Mouse (Mus musculus) embryonic facial prominence, embryonic 15.5 days (tissue): ENCODE data around the gene Cox19. TPM values are rescaled to one million over a fixed set of nuclear protein-coding genes. Genes with fewer than 3 reads are reported as not detected.

Experiments used
- ATAC-seq: fragments of 200-750 bp; cut with Nextera tagmentation; 2 replicates; pipeline ENCODE4 v1.8.0; 2017; ENCODE audit warnings: low read depth, moderate TSS enrichment; ENCODE audit not compliant: insufficient number of reproducible peaks, low FRiP score, low TSS enrichment
- H3K27ac ChIP-seq: fragments of 300-500 bp; sonication (generic); replicated peaks from 2 replicates; pipeline ENCODE4 v1.5.1; 2015; ENCODE audit warnings: mild to moderate bottlenecking, inconsistent platforms
- H3K27me3 ChIP-seq: fragments of 300-500 bp; sonication (generic); 2 replicates; pipeline ENCODE4 v1.6.1; 2015; ENCODE audit warnings: inconsistent platforms
- H3K36me3 ChIP-seq: fragments of 300-500 bp; sonication (generic); 2 replicates; pipeline ENCODE4 v1.6.1; 2015; ENCODE audit warnings: mild to moderate bottlenecking, inconsistent platforms
- H3K4me1 ChIP-seq: fragments of 300-500 bp; sonication (generic); 2 replicates; pipeline ENCODE4 v1.6.1; 2015; ENCODE audit warnings: inconsistent platforms
- H3K4me2 ChIP-seq: fragments of 300-500 bp; sonication (generic); replicated peaks from 2 replicates; pipeline ENCODE4 v1.6.1; 2015; ENCODE audit warnings: mild to moderate bottlenecking, inconsistent platforms
- H3K4me3 ChIP-seq: fragments of 300-500 bp; sonication (generic); replicated peaks from 2 replicates; pipeline ENCODE4 v1.5.1; 2015; ENCODE audit warnings: mild to moderate bottlenecking, inconsistent platforms
- H3K9ac ChIP-seq: fragments of 300-500 bp; sonication (generic); 2 replicates; pipeline ENCODE4 v1.6.1; 2015; ENCODE audit warnings: inconsistent platforms
- H3K9me3 ChIP-seq: fragments of 300-500 bp; sonication (generic); replicated peaks from 2 replicates; pipeline ENCODE4 v1.6.1; 2016; ENCODE audit warnings: inconsistent platforms
- WGBS: fragments of 180-500 bp; shearing (Covaris S2); methylation state at CpG from one replicate; pipeline ENCODE4 v1.1.7; 2015; 5-methylcytosine and 5-hydroxymethylcytosine counted together
- microRNA counts: library from miRNA; unstranded; fragments of <30 nt; microRNA quantifications from one replicate; lab custom pipeline; 2016
- microRNA-seq: library from miRNA; unstranded; fragments of <30 nt; microRNA quantifications from one replicate; pipeline ENCODE4, GENCODE M21; 2016; ENCODE audit warnings: borderline number of aligned reads
- polyA plus RNA-seq: library from polyadenylated mRNA; unstranded; fragments of >200 nt; fragmentation: Nextera tagmentation; extraction: Ambion mirVana; gene quantifications from 2 replicates; pipeline ENCODE4 v1.2.1, GENCODE M21; 2015

Cox19 gene
- polyA plus RNA-seq, 1 experiment from 2014 or later = 100 TPM

- Histone ChIP-seq H3K27me3 (no peaks in the 10 kb centered on the region), H3K27ac (no peak overlapping the region), H3K4me1 (0 out of 2 replicates have a peak, but pooled peaks cover 6% of the 10 kb centered on the region), H3K4me3 (no peak overlapping the region), H3K9me3 (no peaks in the 10 kb centered on the region), H3K36me3 (no peaks in the 10 kb centered on the region), H3K9ac (no peak overlapping the region), H3K4me2 (no peak overlapping the region)
- no peak for ATAC-seq
- 72% methylated on average over 4 of the region's 4 CpGs for WGBS
Measured at GRCm38 (mm10) chr5:139287787-139288186, 63.4 kb downstream of the Cox19 start.

GRCm38 (mm10) chr5:139287099-139287498 is 64.1 kb downstream of the Cox19 start:
- Histone ChIP-seq H3K4me2 (no peak overlapping the region), H3K27me3 (no peaks in the 10 kb centered on the region), H3K4me3 (no peak overlapping the region), H3K9ac (no peak overlapping the region), H3K36me3 (no peaks in the 10 kb centered on the region), H3K27ac (no peak overlapping the region), H3K4me1 (0 out of 2 replicates have a peak, but pooled peaks cover 9% of the 10 kb centered on the region), H3K9me3 (no peaks in the 10 kb centered on the region)
- no peak for ATAC-seq
- 82% methylated on average over 5 of the region's 5 CpGs for WGBS

MicroRNA genes within 50 kb of the gene (microRNA counts, 519-probe panel; counts per million panel counts)
- microRNA mmu-miR-339-3p (lab: Ali Mortazavi, UCI) (not detected), microRNA mmu-miR-339-5p (lab: Ali Mortazavi, UCI) (not detected)

Small RNA genes lying within 50 kb of the gene (microRNA-seq; reads per million reads assigned to microRNA genes)
- gene Mir339 = 467 reads per million, percentile 70 among the genes with 10 or more reads in this experiment

Other genes starting within 250 kb of the Cox19 start
- gene Prkar1b, start 201.4 kb downstream of the Cox19 start, polyA plus RNA-seq = 28.4 and 28.8 TPM in 2 replicates
- gene Dnaaf5, start 201.2 kb downstream of the Cox19 start, polyA plus RNA-seq = 8.3 and 12.7 TPM in 2 replicates
- 59.2 and 61.5 TPM in 2 replicates for gene Sun1, start 150.8 kb downstream of the Cox19 start, polyA plus RNA-seq
- gene Get4, start 99.1 kb downstream of the Cox19 start, polyA plus RNA-seq = 148 and 154 TPM in 2 replicates
- 2.5 and 2.9 TPM in 2 replicates for gene Adap1, start 25.8 kb downstream of the Cox19 start, polyA plus RNA-seq
- gene Cyp2w1, start 1.2 kb upstream of the Cox19 start, polyA plus RNA-seq = 24.0 and 32.3 TPM in 2 replicates
- gene Gpr146, start 26.3 kb upstream of the Cox19 start, polyA plus RNA-seq = 2.9 and 3.4 TPM in 2 replicates
- 4.2 and 4.6 TPM in 2 replicates for gene C130050O18Rik, start 53.9 kb upstream of the Cox19 start, polyA plus RNA-seq
- gene Gper1, start 71.7 kb upstream of the Cox19 start, polyA plus RNA-seq = 3.8 and 4.2 TPM in 2 replicates
- 35.5 and 35.8 TPM in 2 replicates for gene 3110082I17Rik, start 109.1 kb upstream of the Cox19 start, polyA plus RNA-seq
- 10.2 and 14.6 TPM in 2 replicates for gene Zfand2a, start 133.1 kb upstream of the Cox19 start, polyA plus RNA-seq
- 4.6 and 9.8 TPM in 2 replicates for gene Uncx, start 192.1 kb upstream of the Cox19 start, polyA plus RNA-seq